Mouse (Mus musculus): ENCODE results near the gene Tmem54.

Tmem54 gene

GRCm38 (mm10) chr4:129129387-129129786 lies 24.0 kb downstream of the Tmem54 start:
- no peak for DNase-seq (ENCODE audit: low read depth)

- DNase-seq (ENCODE audit: low read depth): peak; percentile 76
Measured at GRCm38 (mm10) chr4:129130149-129130548, 24.8 kb downstream of the Tmem54 start.

- DNase-seq (ENCODE audit: low read depth): peak; percentile 96
Measured at GRCm38 (mm10) chr4:129130755-129131303, 25.5 kb downstream of the Tmem54 start.

- DNase-seq (ENCODE audit: low read depth): peak; percentile 73
Measured at GRCm38 (mm10) chr4:129134799-129135585, 29.6 kb downstream of the Tmem54 start.

DNA sequence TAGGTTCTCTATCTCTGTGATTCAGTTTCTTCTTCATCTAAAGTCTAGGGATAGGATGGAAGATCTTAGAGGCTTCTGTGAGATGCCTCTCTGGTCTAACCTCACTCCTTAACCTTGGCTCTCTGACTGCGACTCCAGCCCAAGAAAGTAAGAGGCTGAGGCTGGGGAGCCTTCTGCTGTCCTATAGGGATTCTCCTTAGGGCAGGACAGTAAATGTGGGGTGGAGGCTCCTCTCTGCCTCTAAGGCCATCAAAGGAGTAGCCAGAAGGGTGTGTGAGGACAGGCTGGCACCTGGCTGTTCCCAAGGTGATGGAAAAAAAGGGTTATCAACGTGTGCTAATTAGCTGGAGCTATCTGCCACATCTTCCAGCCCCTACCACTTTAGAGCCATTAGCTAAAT lies 30.3 kb downstream of the Tmem54 start:
- no peak for DNase-seq (ENCODE audit: low read depth)

GRCm38 (mm10) chr4:129136189-129136578 lies 30.8 kb downstream of the Tmem54 start:
- DNase-seq (ENCODE audit: low read depth): no peak

GRCm38 (mm10) chr4:129136579-129137391 lies 31.4 kb downstream of the Tmem54 start, which contains the start of gene Fndc5:
Gene Fndc5, plus strand, starts transcription at chr4:129136999.
- DNase-seq (ENCODE audit: low read depth): no peak

GRCm38 (mm10) chr4:129137392-129138321 lies 32.3 kb downstream of the Tmem54 start:
- no peak for DNase-seq (ENCODE audit: low read depth)

DNA sequence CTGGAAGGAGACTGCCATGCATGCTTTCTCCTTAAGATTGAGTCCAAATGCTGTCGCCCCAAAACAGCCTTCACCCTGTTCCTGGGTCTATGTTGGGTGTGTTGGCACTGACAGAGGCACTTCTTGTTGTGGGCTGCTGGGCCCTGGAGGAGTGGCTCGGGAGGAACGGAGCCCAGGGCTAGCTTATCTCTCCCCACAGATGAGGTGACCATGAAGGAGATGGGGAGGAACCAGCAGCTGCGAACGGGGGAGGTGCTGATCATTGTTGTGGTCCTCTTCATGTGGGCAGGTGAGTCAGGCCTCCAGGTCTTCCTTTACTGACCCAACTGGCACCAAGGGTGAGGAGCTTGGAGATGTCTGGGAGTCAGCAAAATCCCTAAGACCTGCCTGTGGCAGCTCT lies 34.3 kb downstream of the Tmem54 start:
- peak; percentile 58 for DNase-seq (ENCODE audit: low read depth)

GRCm38 (mm10) chr4:129140808-129141207 lies 35.5 kb downstream of the Tmem54 start:
- DNase-seq (ENCODE audit: low read depth): peak; percentile 82

DNA sequence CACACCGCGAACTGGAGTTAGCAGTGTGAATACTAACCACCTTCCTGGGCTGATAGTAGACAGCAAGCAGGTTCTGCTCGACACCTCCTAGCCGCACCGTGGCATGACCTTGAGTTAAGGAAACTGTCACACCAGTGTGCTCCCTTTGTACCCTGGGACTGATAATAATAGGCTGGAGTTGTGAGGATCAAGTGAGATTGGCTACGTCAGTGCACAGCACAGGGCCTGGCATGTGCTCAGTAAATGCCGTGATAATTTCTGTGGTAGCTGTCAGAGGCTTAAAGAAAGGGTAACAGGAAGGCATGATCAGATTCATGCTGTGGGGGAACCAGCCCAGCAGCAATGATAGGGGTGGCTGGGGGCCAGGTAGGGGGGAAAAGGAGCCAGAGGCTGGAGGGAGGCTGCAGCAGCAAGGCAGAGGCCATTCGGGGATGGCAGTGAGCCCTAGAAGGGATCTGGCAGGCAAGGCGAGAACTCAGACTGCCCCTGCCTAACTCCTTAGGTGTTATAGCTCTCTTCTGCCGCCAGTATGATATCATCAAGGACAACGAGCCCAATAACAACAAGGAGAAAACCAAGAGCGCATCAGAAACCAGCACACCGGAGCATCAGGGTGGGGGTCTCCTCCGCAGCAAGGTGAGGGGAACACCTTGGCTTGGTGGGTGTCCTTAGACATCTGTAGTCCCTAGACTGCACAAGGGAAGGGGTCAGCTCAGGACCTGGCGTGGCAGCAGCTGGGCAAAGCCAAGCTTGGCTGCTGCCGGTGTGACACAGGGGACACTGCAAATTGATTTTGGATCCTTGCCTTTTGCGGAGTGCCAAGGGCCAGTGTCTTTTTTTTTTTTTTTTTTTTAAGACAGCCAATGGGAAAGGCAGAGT lies 36.5 kb downstream of the Tmem54 start:
- DNase-seq (ENCODE audit: low read depth): peak; percentile 59

DNA sequence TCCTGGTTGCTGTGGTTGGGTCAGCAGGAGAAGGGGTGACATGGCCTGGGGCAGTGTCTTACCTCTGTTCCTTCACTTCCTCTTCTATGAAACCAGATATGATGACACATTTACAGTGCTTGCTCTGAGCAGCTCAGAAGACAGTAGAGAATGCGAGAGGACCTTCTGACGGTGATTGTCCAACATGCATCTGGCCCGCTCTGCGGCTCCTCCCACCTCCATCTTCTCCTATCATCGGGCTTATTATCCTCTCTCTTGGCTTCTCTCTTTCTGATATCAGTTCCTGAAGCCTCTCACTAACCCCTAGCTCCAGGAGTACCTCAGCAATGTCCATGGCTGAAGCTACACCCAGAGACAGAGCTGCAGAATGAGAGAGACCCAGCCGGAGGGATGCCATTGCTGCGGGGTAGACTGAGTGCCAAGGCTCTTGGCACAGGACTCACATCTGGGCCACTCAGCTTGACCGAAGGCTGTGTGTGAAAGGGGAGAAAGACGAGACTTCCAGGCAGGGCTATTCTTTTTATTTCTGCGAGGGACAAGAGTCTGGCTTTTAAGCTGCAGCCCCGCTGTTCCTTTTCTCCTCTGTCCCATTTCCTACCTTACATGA lies 37.2 kb downstream of the Tmem54 start:
- peak; percentile 73 for DNase-seq (ENCODE audit: low read depth)

DNA sequence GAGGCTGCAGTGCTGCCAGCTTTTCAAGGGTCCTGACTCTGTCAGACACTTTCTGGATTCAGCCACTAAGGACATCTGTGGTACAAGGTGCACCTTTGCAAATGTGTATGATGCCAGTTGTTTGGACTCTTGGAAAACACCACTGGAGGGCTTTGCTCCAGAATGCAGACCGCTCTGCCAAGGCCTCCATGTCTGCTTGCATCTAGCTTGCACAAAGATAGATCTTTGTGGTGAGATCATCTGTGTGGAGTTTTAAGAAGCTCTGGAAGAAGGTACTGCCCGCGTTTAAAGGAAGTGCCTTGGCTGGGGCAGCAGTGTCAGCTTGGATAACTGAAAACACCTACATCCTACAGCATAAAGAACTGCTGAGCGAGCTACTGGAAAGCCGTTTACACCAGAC lies 38.2 kb downstream of the Tmem54 start:
- no peak for DNase-seq (ENCODE audit: low read depth)

DNA sequence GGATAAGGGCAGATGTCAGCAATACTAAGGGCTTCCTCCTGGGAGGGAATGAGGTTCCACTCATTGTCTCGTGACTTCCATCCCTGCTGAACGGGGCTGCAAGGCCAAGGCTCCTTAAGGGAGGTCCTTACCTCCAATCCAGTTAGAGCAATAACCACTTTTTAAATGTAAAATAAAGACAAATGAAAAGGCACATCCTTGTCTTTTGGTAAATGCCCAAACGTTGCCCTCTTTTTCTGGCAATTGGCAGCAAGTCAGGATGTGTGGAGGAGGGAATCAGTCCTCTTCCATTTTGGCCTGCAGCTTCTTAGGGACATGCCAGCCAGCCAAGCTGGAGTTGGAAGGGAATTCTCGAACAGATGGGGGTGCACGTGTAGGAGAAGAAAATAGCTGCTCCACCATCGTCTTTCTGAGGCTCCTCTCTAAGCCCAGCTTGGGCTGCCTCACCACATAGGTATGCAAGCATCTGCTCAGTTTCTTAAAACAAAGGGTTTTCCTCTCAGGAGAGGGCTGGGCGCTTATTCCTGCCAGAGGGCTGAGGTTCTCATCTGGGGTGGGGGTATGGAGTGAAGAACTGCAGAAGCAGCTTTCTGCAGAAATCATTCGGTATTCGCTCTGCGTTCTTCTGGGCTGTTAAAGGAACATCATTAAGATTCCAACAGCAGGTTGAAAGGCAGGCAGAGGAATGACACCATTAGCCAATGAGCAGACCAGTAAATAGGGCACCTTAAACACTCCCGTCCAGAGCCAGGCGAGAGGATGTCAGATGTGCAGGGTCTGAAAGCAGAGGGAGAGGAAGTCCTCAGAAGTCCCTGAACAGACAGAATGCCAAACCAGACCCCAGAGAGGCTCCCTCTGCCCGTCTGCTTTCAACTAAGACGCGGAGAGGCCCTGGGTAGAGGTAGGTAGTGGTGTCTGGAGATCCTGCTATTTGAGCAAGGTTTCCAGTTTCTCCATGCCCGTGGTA lies 39.3 kb downstream of the Tmem54 start:
- DNase-seq (ENCODE audit: low read depth): no peak

DNA sequence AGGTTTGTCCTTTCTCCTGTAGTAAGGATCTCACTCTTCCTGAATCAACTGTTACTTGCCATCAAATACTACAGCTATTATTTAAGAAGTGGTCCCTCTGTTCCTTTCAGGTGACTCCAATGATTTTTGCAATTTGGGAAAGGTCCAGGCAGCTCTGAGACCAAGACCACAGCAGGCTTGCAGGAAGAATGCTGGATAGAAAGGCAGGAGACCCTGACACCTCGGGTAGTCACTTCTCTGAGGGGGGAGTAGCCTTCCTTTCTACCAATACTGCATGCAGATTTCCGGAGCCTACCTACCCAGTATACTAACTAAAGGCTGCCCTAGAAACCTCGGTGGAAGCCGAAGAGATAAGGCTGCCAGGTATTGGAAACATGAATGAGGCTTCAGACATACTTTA lies 40.1 kb downstream of the Tmem54 start:
- DNase-seq (ENCODE audit: low read depth): no peak

DNA sequence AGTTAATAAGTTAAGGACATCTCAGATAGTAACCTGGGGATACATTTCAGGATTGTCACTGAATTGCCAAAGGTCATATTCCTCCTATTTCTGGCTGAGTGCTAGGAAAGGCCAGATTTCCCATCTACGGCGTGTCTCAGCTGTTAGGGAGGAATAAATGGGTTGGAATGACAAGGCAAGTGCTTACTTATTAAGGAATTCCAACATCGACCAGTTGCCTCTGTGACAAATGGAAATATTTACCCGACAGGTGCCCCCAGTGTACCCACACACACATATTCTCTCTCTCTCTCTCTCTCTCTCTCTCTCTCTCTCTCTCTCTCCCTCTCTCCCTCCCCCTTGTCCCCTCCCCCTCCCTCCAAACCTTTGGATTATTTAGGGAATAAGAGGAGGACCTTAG lies 40.6 kb downstream of the Tmem54 start:
- DNase-seq (ENCODE audit: low read depth): no peak

- DNase-seq (ENCODE audit: low read depth): peak; percentile 37
Measured at GRCm38 (mm10) chr4:129146392-129146791, 41.0 kb downstream of the Tmem54 start.

DNA sequence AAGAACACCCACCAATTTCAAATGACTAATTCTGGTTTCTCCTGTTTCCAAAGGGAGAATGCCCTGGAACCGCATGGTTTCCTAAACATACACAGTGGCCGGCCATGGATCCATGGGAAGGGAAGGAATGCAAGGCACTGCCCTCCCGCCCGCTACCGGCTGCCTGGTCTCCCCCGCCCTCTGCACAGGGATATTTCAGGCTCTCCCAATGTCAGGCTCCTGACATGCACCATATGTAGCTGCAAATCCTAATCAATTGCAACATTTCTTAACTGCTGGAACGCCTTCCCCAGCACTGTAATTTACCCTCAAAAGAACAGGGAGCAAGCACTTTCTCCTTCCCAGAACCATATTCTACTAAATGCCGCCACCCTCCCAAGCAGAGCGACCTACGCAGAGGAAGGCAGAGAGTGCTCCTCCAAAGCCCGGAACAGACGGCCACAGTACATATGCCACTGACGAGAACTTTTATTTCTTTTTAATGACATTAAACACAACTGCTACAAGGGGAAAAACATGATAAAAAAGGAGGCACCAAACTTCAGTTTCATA lies 42.3 kb downstream of the Tmem54 start:
- no peak for DNase-seq (ENCODE audit: low read depth)

GRCm38 (mm10) chr4:129149321-129149720 lies 44.0 kb downstream of the Tmem54 start:
- DNase-seq (ENCODE audit: low read depth): no peak
